Mouse (Mus musculus): Measurements from ENCODE around the gene Cyp2u1. TPM values are rescaled to one million over a fixed set of nuclear protein-coding genes. Genes with fewer than 3 reads are reported as not detected.

Gene Cyp2u1
- polyA plus RNA-seq, 1 experiment from 2014 or later, result 8.2 TPM

DNA sequence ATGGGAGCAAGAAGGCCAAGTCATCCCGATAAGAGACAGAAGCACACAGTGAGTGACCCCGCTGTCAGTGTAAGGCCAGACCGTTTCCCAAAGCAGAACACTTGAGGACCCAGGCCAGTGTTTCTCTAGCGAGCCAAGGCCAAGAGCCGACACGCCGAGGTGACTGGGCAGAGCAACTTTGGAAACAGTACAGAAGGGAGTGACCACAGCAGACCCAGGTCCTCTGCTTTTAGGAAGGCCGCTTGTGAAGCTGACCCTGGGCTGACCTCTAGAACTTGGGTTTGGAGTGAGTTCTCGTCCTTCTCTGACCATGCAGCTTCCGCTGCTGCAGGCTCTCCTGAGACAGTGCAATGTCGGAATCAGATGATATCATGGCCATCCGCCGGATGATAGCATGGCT, 52.0 kb downstream of the Cyp2u1 start:
- Histone ChIP-seq H3K4me2 (no peak overlapping the region), H3K9ac (replicated peaks) (no peak overlapping the region), H3K4me1 (no peaks in the 10 kb centered on the region), H3K27ac (replicated peaks) (no peak overlapping the region), H3K36me3 (no peaks in the 10 kb centered on the region), H3K9me3 (replicated peaks) (no peaks in the 10 kb centered on the region), H3K27me3 (replicated peaks) (no peaks in the 10 kb centered on the region), H3K4me3 (replicated peaks) (no peak overlapping the region)
- 94% methylated on average over 13 of the region's 13 CpGs for WGBS
- no peak for ATAC-seq (ENCODE audit: low FRiP score)

DNA sequence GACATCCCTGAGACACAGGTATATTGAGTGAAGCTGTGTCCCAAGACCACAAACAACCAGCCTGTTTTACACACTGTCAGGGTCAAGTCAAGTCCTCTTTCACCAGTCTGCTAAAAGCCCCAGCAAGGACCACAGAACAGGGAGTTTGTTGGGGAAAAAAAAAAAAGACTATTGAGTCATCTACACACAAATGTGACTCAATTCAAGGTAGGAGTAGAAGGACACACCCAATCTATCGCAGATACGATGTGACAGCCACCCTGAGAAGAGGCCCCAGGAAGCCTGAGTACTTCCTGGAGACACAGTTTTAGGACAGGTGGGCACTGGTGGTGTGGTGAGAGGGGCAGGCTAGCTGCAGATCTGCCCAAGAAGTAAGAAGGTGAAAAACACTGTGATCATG, 52.7 kb downstream of the Cyp2u1 start:
- Histone ChIP-seq H3K9me3 (replicated peaks) (no peaks in the 10 kb centered on the region), H3K27me3 (replicated peaks) (no peaks in the 10 kb centered on the region), H3K4me2 (no peak overlapping the region), H3K4me1 (no peaks in the 10 kb centered on the region), H3K9ac (replicated peaks) (no peak overlapping the region), H3K27ac (replicated peaks) (no peak overlapping the region), H3K4me3 (replicated peaks) (no peak overlapping the region), H3K36me3 (no peaks in the 10 kb centered on the region)
- WGBS, result 95% methylated on average over 2 of the region's 2 CpGs
- ATAC-seq (ENCODE audit: low FRiP score), result no peak

DNA sequence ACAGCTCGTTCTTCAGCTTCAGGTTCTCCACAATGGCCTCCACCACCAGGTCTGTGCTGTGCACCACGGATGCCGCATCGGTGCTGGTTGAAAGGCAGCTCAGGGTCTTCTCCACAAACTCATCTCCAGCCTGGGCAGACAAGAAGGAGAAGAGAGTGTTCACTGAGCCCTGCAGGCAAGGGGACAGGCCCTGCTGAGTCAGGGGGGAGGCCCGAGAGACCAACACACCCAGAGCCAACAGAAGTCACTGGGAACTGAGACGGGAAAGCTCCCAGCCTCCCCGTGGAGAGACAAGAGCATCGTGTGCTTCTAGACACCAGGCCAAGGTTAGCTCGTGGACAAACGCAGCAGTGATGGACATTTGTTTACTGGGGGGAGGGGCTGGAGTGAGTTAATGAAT, 54.6 kb downstream of the Cyp2u1 start:
- H3K27ac ChIP-seq (replicated peaks), result no peak overlapping the region
- no peaks in the 10 kb centered on the region for H3K27me3 ChIP-seq (replicated peaks)
- no peaks in the 10 kb centered on the region for H3K4me1 ChIP-seq
- H3K4me2 ChIP-seq, result no peak overlapping the region
- no peaks in the 10 kb centered on the region for H3K36me3 ChIP-seq
- ATAC-seq (ENCODE audit: low FRiP score), result no peak
- WGBS, result 90% methylated on average over 10 of the region's 10 CpGs
- H3K9ac ChIP-seq (replicated peaks), result no peak overlapping the region
- no peaks in the 10 kb centered on the region for H3K9me3 ChIP-seq (replicated peaks)
- H3K4me3 ChIP-seq (replicated peaks), result no peak overlapping the region

DNA sequence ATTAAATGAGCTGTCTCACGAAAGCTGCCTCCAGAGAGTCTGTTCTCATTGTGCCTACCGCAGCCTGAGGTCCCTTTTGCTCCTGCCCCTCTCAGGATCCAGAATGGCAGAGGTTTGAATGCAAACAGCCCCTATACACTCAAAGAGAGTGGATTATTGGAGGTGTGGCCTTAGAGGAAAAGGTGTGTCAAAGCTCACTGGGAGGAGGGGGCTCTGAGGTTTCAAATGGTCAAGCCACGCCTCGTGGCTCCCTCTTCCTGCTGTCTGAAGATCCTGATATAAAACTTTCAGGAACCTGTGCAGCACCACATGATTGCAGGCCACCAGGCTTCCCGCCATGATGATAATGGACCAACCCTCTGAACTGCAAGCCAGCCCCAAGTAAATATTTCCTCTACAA, 55.2 kb downstream of the Cyp2u1 start:
- 88% methylated on average over 5 of the region's 5 CpGs for WGBS
- Histone ChIP-seq H3K4me1 (no peaks in the 10 kb centered on the region), H3K27ac (replicated peaks) (no peak overlapping the region), H3K4me3 (replicated peaks) (no peak overlapping the region), H3K36me3 (no peaks in the 10 kb centered on the region), H3K27me3 (replicated peaks) (no peaks in the 10 kb centered on the region), H3K9ac (replicated peaks) (no peak overlapping the region), H3K9me3 (replicated peaks) (no peaks in the 10 kb centered on the region), H3K4me2 (no peak overlapping the region)
- no peak for ATAC-seq (ENCODE audit: low FRiP score)

DNA sequence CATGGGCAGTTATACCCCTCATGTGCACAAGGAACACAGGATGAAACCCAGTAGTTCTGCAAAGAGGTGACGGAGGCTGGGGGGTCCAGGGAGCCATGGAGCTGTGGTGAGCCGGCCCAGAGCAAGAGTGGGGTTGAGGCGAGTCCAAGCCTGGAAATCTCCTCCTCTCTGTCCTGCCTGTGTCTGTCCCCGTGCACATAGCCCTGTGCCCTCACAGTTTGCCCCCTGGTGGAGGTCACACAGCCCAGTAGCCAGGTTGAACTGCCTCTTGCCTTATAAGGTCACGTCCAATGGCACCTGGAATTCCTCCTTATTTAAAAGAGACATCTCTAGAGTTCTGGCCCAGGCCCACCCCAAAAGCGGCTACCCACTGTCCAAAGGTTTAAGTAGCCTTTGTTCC, 55.6 kb downstream of the Cyp2u1 start:
- Histone ChIP-seq H3K36me3 (no peaks in the 10 kb centered on the region), H3K27me3 (replicated peaks) (no peaks in the 10 kb centered on the region), H3K4me1 (no peaks in the 10 kb centered on the region), H3K27ac (replicated peaks) (no peak overlapping the region), H3K4me2 (no peak overlapping the region), H3K9me3 (replicated peaks) (no peaks in the 10 kb centered on the region), H3K4me3 (replicated peaks) (no peak overlapping the region), H3K9ac (replicated peaks) (no peak overlapping the region)
- no peak for ATAC-seq (ENCODE audit: low FRiP score)
- WGBS, result 91% methylated on average over 6 of the region's 6 CpGs

DNA sequence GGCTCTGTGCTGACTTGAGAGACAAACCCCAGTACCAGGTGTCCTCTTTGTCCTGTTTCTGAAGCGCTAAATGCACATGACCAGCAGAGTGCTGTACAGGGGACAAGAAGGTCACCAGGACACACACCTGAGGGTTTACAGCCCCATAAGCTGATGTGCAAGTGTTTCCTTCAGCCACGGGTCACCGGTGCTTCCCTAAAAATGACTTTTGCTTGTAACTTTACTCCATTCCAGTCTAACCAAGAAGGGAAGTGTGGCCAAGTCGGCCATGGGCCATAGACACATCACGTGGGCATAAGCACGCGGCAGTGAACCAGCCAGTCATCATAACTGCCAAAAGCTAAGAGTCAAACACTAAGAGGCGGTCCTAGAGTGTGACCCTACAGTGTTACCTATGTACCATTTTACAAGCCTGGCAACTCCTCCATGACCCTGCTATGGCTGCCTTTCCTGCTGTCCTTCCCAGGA, 56.4 kb downstream of the Cyp2u1 start:
- no peak overlapping the region for H3K9ac ChIP-seq (replicated peaks)
- no peak overlapping the region for H3K27ac ChIP-seq (replicated peaks)
- H3K36me3 ChIP-seq, result no peaks in the 10 kb centered on the region
- no peak for ATAC-seq (ENCODE audit: low FRiP score)
- H3K27me3 ChIP-seq (replicated peaks), result no peaks in the 10 kb centered on the region
- WGBS, result 93% methylated on average over 8 of the region's 8 CpGs
- no peaks in the 10 kb centered on the region for H3K9me3 ChIP-seq (replicated peaks)
- H3K4me2 ChIP-seq, result no peak overlapping the region
- H3K4me1 ChIP-seq, result no peaks in the 10 kb centered on the region
- H3K4me3 ChIP-seq (replicated peaks), result no peak overlapping the region

DNA sequence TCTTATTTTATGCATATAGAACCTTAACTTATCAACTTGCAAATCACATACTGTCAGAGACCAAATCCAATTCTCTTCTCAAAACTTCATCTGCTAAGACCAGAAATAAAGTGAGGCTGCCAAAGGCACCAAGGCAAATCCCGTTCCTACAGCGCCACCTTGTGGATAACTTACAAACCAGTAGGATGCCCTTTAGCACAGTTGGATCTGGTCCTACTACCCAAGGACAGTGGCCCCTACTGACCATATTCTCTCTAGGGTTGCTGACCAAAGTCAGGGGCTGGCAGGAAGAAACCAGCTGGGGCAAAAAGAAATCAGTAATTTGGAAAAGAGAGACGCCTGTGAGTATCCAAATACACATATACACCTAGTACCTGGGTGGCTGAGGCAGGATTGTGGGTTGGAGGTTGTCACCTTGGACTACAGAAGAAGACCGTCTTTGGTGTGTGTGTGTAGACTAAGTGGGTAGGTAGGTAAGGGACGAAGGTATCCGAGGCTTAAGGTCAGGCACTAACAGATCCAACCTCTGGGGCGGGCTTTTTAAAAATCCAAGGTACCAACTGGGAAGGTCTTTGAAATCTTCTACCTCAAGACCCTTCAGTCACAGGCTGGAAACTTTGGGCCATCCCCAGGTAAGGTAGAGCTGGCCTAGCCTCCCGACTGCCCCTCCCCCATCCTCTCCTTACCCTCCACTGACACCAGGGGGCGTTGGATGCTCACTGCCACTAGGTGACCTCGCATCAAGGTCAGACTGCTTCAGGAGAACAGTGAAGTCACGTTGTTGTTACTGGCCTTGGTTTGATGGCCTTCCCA, 57.1 kb downstream of the Cyp2u1 start:
- Histone ChIP-seq H3K4me1 (no peaks in the 10 kb centered on the region), H3K9me3 (replicated peaks) (no peaks in the 10 kb centered on the region), H3K27me3 (replicated peaks) (no peaks in the 10 kb centered on the region), H3K9ac (replicated peaks) (no peak overlapping the region), H3K4me2 (no peak overlapping the region), H3K27ac (replicated peaks) (no peak overlapping the region), H3K36me3 (no peaks in the 10 kb centered on the region), H3K4me3 (replicated peaks) (no peak overlapping the region)
- 57% methylated on average over 11 of the region's 11 CpGs for WGBS
- peak; percentile 74; the same call in 1 of the 2 replicates for ATAC-seq (ENCODE audit: low FRiP score)

Other genes with a start within 250 kb of the Cyp2u1 start
- gene Lef1, start 192.8 kb downstream of the Cyp2u1 start, polyA plus RNA-seq (2015; fragmentation: Nextera tagmentation; extraction: Ambion mirVana), result 6.3 and 28.7 TPM in 2 replicates
- 22.5 and 44.9 TPM in 2 replicates for gene Hadh, start 31.1 kb downstream of the Cyp2u1 start, polyA plus RNA-seq (2015; fragmentation: Nextera tagmentation; extraction: Ambion mirVana)
- 1.8 and 3.7 TPM in 2 replicates for gene Sgms2, start 188.2 kb upstream of the Cyp2u1 start, polyA plus RNA-seq (2015; fragmentation: Nextera tagmentation; extraction: Ambion mirVana)